Mouse (Mus musculus) C2C12 (cell line): ENCODE measurements around the gene Srrm3. TPM values are rescaled to one million over a fixed set of nuclear protein-coding genes. Genes with fewer than 3 reads are reported as not detected.

Source experiments
- H3K27me3 ChIP-seq: one replicate; pipeline ENCODE4 v1.6.1; 2011; ENCODE audit not compliant: control insufficient read depth, insufficient read depth, insufficient read length
- H3K36me3 ChIP-seq: one replicate; pipeline ENCODE4 v1.6.1; 2011; ENCODE audit not compliant: control insufficient read depth, insufficient read depth
- H3K4me3 ChIP-seq: one replicate; pipeline ENCODE4 v1.5.1; 2011; ENCODE audit warnings: mild to moderate bottlenecking, control low read depth; ENCODE audit not compliant: poor library complexity, insufficient read depth, severe bottlenecking
- H3K79me2 ChIP-seq: one replicate; pipeline ENCODE4 v1.6.1; 2011; ENCODE audit not compliant: control insufficient read depth, insufficient read depth
- H3K79me3 ChIP-seq: one replicate; pipeline ENCODE4 v1.6.1; 2011; ENCODE audit warnings: low read depth, control low read depth
- H3ac ChIP-seq: one replicate; pipeline ENCODE3; 2011; ENCODE audit warnings: low read depth; ENCODE audit not compliant: control insufficient read depth, insufficient read length
- CEBPB ChIP-seq: IDR thresholded peaks from one replicate; pipeline ENCODE4 v1.6.1; 2011; ENCODE audit warnings: low read depth, mild to moderate bottlenecking, control low read depth, moderate library complexity
- CTCF ChIP-seq: IDR thresholded peaks from one replicate; pipeline ENCODE4 v1.5.1; 2011; ENCODE audit not compliant: control insufficient read depth, insufficient read depth, insufficient read length
- FOSL1 ChIP-seq: IDR thresholded peaks from one replicate; pipeline ENCODE4 v1.8.0; 2011; ENCODE audit warnings: mild to moderate bottlenecking, low read length; ENCODE audit not compliant: poor library complexity, insufficient read depth, severe bottlenecking
- MAX ChIP-seq: IDR thresholded peaks from one replicate; pipeline ENCODE4 v1.6.1; 2011; ENCODE audit warnings: mild to moderate bottlenecking, control low read depth
- MYOD1 ChIP-seq: IDR thresholded peaks from one replicate; pipeline ENCODE4 v1.6.1; 2011; ENCODE audit warnings: low read depth; ENCODE audit not compliant: control insufficient read depth, insufficient read length
- MYOG ChIP-seq: IDR thresholded peaks from one replicate; pipeline ENCODE4 v1.6.1; 2011; ENCODE audit not compliant: control insufficient read depth, insufficient read length; ENCODE audit errors: extremely low read depth
- USF1 ChIP-seq: IDR thresholded peaks from one replicate; pipeline ENCODE4 v1.6.1; 2011; ENCODE audit warnings: low read depth, mild to moderate bottlenecking, control low read depth, moderate library complexity
- polyA plus RNA-seq: library from polyadenylated mRNA; unstranded; fragments of >200 nt; fragmentation: generic; extraction: Trizol; gene quantifications from one replicate; pipeline ENCODE4 v1.2.1, GENCODE M21; 2012; ENCODE audit warnings: missing spikeins

Gene Srrm3
- polyA plus RNA-seq, 1 experiment: not detected

GRCm38 (mm10) chr5:135826225-135826624 is 19.5 kb downstream of the Srrm3 start:
- peaks cover 42% of the 10 kb centered on the region for H3K27me3 ChIP-seq
- no peaks in the 10 kb centered on the region for H3K36me3 ChIP-seq
- no peaks in the 10 kb centered on the region for H3K79me2 ChIP-seq
- H3K4me3 ChIP-seq: no peak overlapping the region
- no peaks in the 10 kb centered on the region for H3K79me3 ChIP-seq
- H3ac ChIP-seq: no peak overlapping the region
- TF ChIP-seq MAX (no peak), CEBPB (no peak), MYOG (no peak), MYOD1 (no peak), CTCF (no peak), FOSL1 (no peak), USF1 (no peak)

GRCm38 (mm10) chr5:135829381-135829780 is 22.7 kb downstream of the Srrm3 start:
- H3K79me3 ChIP-seq: no peaks in the 10 kb centered on the region
- H3ac ChIP-seq: no peak overlapping the region
- H3K4me3 ChIP-seq: no peak overlapping the region
- TF ChIP-seq MYOD1 (no peak), FOSL1 (no peak), USF1 (no peak), MYOG (no peak), CTCF (no peak), CEBPB (no peak), MAX (no peak)
- H3K27me3 ChIP-seq: peaks cover 32% of the 10 kb centered on the region
- H3K36me3 ChIP-seq: no peaks in the 10 kb centered on the region
- H3K79me2 ChIP-seq: no peaks in the 10 kb centered on the region

GRCm38 (mm10) chr5:135832729-135833128 is 26.0 kb downstream of the Srrm3 start:
- TF ChIP-seq MYOG (no peak), USF1 (no peak), MAX (no peak), FOSL1 (no peak), MYOD1 (no peak), CEBPB (no peak), CTCF (no peak)

GRCm38 (mm10) chr5:135834769-135835491 is 28.2 kb downstream of the Srrm3 start:
- H3K36me3 ChIP-seq: no peaks in the 10 kb centered on the region
- H3K4me3 ChIP-seq: no peak overlapping the region
- H3K27me3 ChIP-seq: peaks cover 4% of the 10 kb centered on the region
- H3K79me2 ChIP-seq: no peaks in the 10 kb centered on the region
- peak overlapping the region; percentile 8 for H3ac ChIP-seq
- H3K79me3 ChIP-seq: no peaks in the 10 kb centered on the region
- no peak for TF ChIP-seq USF1
- TF ChIP-seq MAX: no peak
- no peak for TF ChIP-seq MYOD1
- no peak for TF ChIP-seq CTCF
- no peak for TF ChIP-seq MYOG

More at GRCm38 (mm10) chr5:135832729-135833128, 26.0 kb downstream of the Srrm3 start:
- H3K27me3 ChIP-seq: peaks cover 4% of the 10 kb centered on the region
- H3K79me3 ChIP-seq: no peaks in the 10 kb centered on the region
- no peak overlapping the region for H3ac ChIP-seq
- H3K79me2 ChIP-seq: no peaks in the 10 kb centered on the region
- H3K36me3 ChIP-seq: no peaks in the 10 kb centered on the region
- no peak overlapping the region for H3K4me3 ChIP-seq

- no peak overlapping the region for H3K4me3 ChIP-seq
- no peak for TF ChIP-seq MAX
- TF ChIP-seq FOSL1: no peak
- TF ChIP-seq CEBPB: no peak
- no peak for TF ChIP-seq MYOG
- no peak for TF ChIP-seq MYOD1
- TF ChIP-seq USF1: no peak
Observed at GRCm38 (mm10) chr5:135835492-135835858, 28.8 kb downstream of the Srrm3 start.

GRCm38 (mm10) chr5:135835981-135836380 is 29.3 kb downstream of the Srrm3 start:
- no peaks in the 10 kb centered on the region for H3K79me2 ChIP-seq
- no peaks in the 10 kb centered on the region for H3K79me3 ChIP-seq
- no peak for TF ChIP-seq CTCF
- TF ChIP-seq MYOD1: no peak
- no peak for TF ChIP-seq MYOG
- TF ChIP-seq USF1: no peak
- TF ChIP-seq FOSL1: no peak
- TF ChIP-seq CEBPB: no peak
- no peak for TF ChIP-seq MAX
- no peaks in the 10 kb centered on the region for H3K36me3 ChIP-seq
- peaks cover 4% of the 10 kb centered on the region for H3K27me3 ChIP-seq
- no peak overlapping the region for H3K4me3 ChIP-seq
- no peak overlapping the region for H3ac ChIP-seq

More at GRCm38 (mm10) chr5:135835492-135835858, 28.8 kb downstream of the Srrm3 start:
- Histone ChIP-seq H3ac (no peak overlapping the region), H3K79me3 (no peaks in the 10 kb centered on the region), H3K27me3 (peaks cover 4% of the 10 kb centered on the region), H3K79me2 (no peaks in the 10 kb centered on the region), H3K36me3 (no peaks in the 10 kb centered on the region)
